Mouse (Mus musculus): Measurements from ENCODE around the gene Scgb1b11. TPM values are rescaled to one million over a fixed set of nuclear protein-coding genes. Genes with fewer than 3 reads are reported as not detected.
"Not testable (repeated sequence)": the region's sequence is repeated elsewhere in the genome, so short reads cannot be mapped to it uniquely, and the experiment has no call there.

Gene Scgb1b11
- total RNA-seq (2015; ENCODE audit: low replicate concordance) (not detected in 2 replicates), total RNA-seq (2017; ENCODE audit: low replicate concordance) (not detected in 2 replicates)

GRCm38 (mm10) chr7:32222540-32222939 is at the start of gene Scgb1b11:
Gene Scgb1b11 (plus strand): TSS chr7:32222840.
- ATAC-seq (replicated peaks; ENCODE audit: low FRiP score, poor library complexity, severe bottlenecking): not testable (repeated sequence)

- ATAC-seq (replicated peaks; ENCODE audit: low FRiP score, poor library complexity, severe bottlenecking): not testable (repeated sequence)
These were observed 11.6 kb upstream of the Scgb1b11 start, which contains the start of gene Scgb2b11 for GRCm38 (mm10) chr7:32211045-32211444. Gene Scgb2b11 (minus strand): TSS chr7:32211145.

Other genes starting within 250 kb of the Scgb1b11 start
- not detected in 2 replicates for gene Scgb1b10, start 122.0 kb upstream of the Scgb1b11 start, total RNA-seq (2015; ENCODE audit: low replicate concordance)
- not detected in 2 replicates for gene Scgb1b10, start 122.0 kb upstream of the Scgb1b11 start, total RNA-seq (2017; ENCODE audit: low replicate concordance)
- gene Scgb2b11, start 11.7 kb upstream of the Scgb1b11 start, total RNA-seq (2015; ENCODE audit: low replicate concordance): not detected in 2 replicates
- gene Scgb2b11, start 11.7 kb upstream of the Scgb1b11 start, total RNA-seq (2017; ENCODE audit: low replicate concordance): not detected in 2 replicates
- not detected in 2 replicates for gene Scgb2b12, start 104.4 kb downstream of the Scgb1b11 start, total RNA-seq (2015; ENCODE audit: low replicate concordance)
- not detected in 2 replicates for gene Scgb2b12, start 104.4 kb downstream of the Scgb1b11 start, total RNA-seq (2017; ENCODE audit: low replicate concordance)
- gene Scgb1b12, start 111.3 kb downstream of the Scgb1b11 start, total RNA-seq (2015; ENCODE audit: low replicate concordance): not detected in 2 replicates
- gene Scgb1b12, start 111.3 kb downstream of the Scgb1b11 start, total RNA-seq (2017; ENCODE audit: low replicate concordance): not detected in 2 replicates
- gene Scgb1b29, start 218.7 kb downstream of the Scgb1b11 start, total RNA-seq (2015; ENCODE audit: low replicate concordance): not detected in 2 replicates
- not detected in 2 replicates for gene Scgb1b29, start 218.7 kb downstream of the Scgb1b11 start, total RNA-seq (2017; ENCODE audit: low replicate concordance)